Mouse (Mus musculus) Patski (cell line): Measurements from ENCODE around the gene Megf9. TPM values are rescaled to one million over a fixed set of nuclear protein-coding genes. Genes with fewer than 3 reads are reported as not detected.

ENCODE experiments used
- ATAC-seq: fragments of 100-300 bp; one replicate; pipeline ENCODE4 v1.8.0; 2021
- CTCF ChIA-PET: fragments of 350-600 bp; sonication (Branson Sonifier 250); formaldehyde crosslinking; loops from one replicate; lab custom pipeline; 2022; ENCODE audit warnings: inconsistent platforms; lab: Charles Lee
- POLR2A ChIA-PET: fragments of 350-600 bp; sonication (Branson Sonifier 250); formaldehyde crosslinking; loops from one replicate; lab custom pipeline; 2022; ENCODE audit warnings: antibody characterized with exemption, inconsistent platforms; lab: Charles Lee
- DNase-seq: peaks from one replicate; pipeline ENCODE4 v3.0.0-alpha.2; 2011; ENCODE audit warnings: low read depth, low spot score
- H3K27me3 ChIP-seq: fragments of 371-371 bp; one replicate; pipeline ENCODE4 v1.5.1; 2021
- CTCF ChIP-seq: fragments of 100-300 bp; IDR thresholded peaks from one replicate; pipeline ENCODE4 v1.5.1; 2021
- in situ Hi-C: fragments of 300-500 bp; cut with MboI; formaldehyde crosslinking; loops from 3 replicates; pipeline ENCODE4 v1.11.1; 2018; ENCODE audit warnings: low pct_unique_long_range_greater_than_20kb, mixed read lengths
- polyA plus RNA-seq: library from polyadenylated mRNA; unstranded; gene quantifications from one replicate; pipeline ENCODE4 v1.2.3, GENCODE M21; 2021

The Megf9 gene
- polyA plus RNA-seq, 1 experiment from 2014 or later, result 7.0 TPM

GRCm38 (mm10) chr4:70528622-70529021 lies 6.2 kb downstream of the Megf9 start:
- ATAC-seq (no peak), DNase-seq (no peak)
- no peaks in the 10 kb centered on the region for H3K27me3 ChIP-seq
- in situ Hi-C loops, result no loop called here
- ChIA-PET POLR2A (no interaction called here), CTCF (interaction anchor here (0.9 to 1.5 kb wide), 3 partner anchors 8 to 25 kb away, joined by 3 read pairs; no protein-coding TSS in a partner anchor)
- no peak for TF ChIP-seq CTCF

- DNase-seq (no peak), ATAC-seq (no peak)
- CTCF ChIA-PET, result no interaction called here
- no peaks in the 10 kb centered on the region for H3K27me3 ChIP-seq
- no peak for TF ChIP-seq CTCF
- POLR2A ChIA-PET, result interaction anchor here (1.1 kb wide), 1 partner anchor 14 kb away, joined by 3 read pairs; no protein-coding TSS in a partner anchor
- in situ Hi-C loops, result no loop called here
These were observed 11.4 kb downstream of the Megf9 start for GRCm38 (mm10) chr4:70523346-70523745.

- ChIA-PET CTCF (interaction anchor here (1.2 to 2.6 kb wide), 2 partner anchors 10 to 42 kb away, joined by 3 to 10 read pairs; no protein-coding TSS in a partner anchor), POLR2A (interaction anchor here (1.3 kb wide), 1 partner anchor 8 kb away, joined by 5 read pairs; no protein-coding TSS in a partner anchor)
- H3K27me3 ChIP-seq, result no peaks in the 10 kb centered on the region
- ATAC-seq (no peak), DNase-seq (no peak)
- no peak for TF ChIP-seq CTCF
- in situ Hi-C loops, result no loop called here
These were observed 13.1 kb downstream of the Megf9 start for GRCm38 (mm10) chr4:70521506-70522292.

GRCm38 (mm10) chr4:70517646-70518045 lies 17.1 kb downstream of the Megf9 start:
- ATAC-seq (no peak), DNase-seq (no peak)
- H3K27me3 ChIP-seq, result no peaks in the 10 kb centered on the region
- no peak for TF ChIP-seq CTCF
- in situ Hi-C loops, result no loop called here
- ChIA-PET POLR2A (interaction anchor here (0.6 kb wide), 1 partner anchor 47 kb away, joined by 3 read pairs; no protein-coding TSS in a partner anchor), CTCF (interaction anchor here (1.4 kb wide), 1 partner anchor 8 kb away, joined by 3 read pairs; no protein-coding TSS in a partner anchor)

GRCm38 (mm10) chr4:70516289-70516688 lies 18.5 kb downstream of the Megf9 start:
- in situ Hi-C loops, result no loop called here
- no peaks in the 10 kb centered on the region for H3K27me3 ChIP-seq
- POLR2A ChIA-PET, result no interaction called here
- no peak for ATAC-seq
- no peak for TF ChIP-seq CTCF
- CTCF ChIA-PET, result no interaction called here
- DNase-seq, result no peak

- no peak for TF ChIP-seq CTCF
- in situ Hi-C loops, result no loop called here
- ChIA-PET CTCF (interaction anchor here (1.3 kb wide), 1 partner anchor 18 kb away, joined by 3 read pairs; no protein-coding TSS in a partner anchor), POLR2A (no interaction called here)
- H3K27me3 ChIP-seq, result no peaks in the 10 kb centered on the region
- DNase-seq, result no peak
- ATAC-seq, result no peak
These were observed 19.3 kb downstream of the Megf9 start for GRCm38 (mm10) chr4:70515514-70515913.

GRCm38 (mm10) chr4:70509987-70510386 lies 24.8 kb downstream of the Megf9 start:
- ATAC-seq (no peak), DNase-seq (no peak)
- POLR2A ChIA-PET, result interaction anchor here (1.3 kb wide), 1 partner anchor 13 kb away, joined by 3 read pairs; no protein-coding TSS in a partner anchor
- CTCF ChIA-PET, result interaction anchor here (0.7 kb wide), 1 partner anchor 9 kb away, joined by 3 read pairs; no protein-coding TSS in a partner anchor
- H3K27me3 ChIP-seq, result no peaks in the 10 kb centered on the region
- TF ChIP-seq CTCF, result no peak
- in situ Hi-C loops, result no loop called here

GRCm38 (mm10) chr4:70509565-70509964 lies 25.2 kb downstream of the Megf9 start:
- CTCF ChIA-PET, result interaction anchor here (0.7 kb wide), 1 partner anchor 9 kb away, joined by 3 read pairs; no protein-coding TSS in a partner anchor
- ATAC-seq (no peak), DNase-seq (no peak)
- POLR2A ChIA-PET, result interaction anchor here (1.3 kb wide), 1 partner anchor 14 kb away, joined by 3 read pairs; no protein-coding TSS in a partner anchor
- TF ChIP-seq CTCF, result no peak
- H3K27me3 ChIP-seq, result no peaks in the 10 kb centered on the region
- in situ Hi-C loops, result no loop called here

GRCm38 (mm10) chr4:70508207-70508606 lies 26.6 kb downstream of the Megf9 start:
- no peaks in the 10 kb centered on the region for H3K27me3 ChIP-seq
- ChIA-PET POLR2A (no interaction called here), CTCF (no interaction called here)
- DNase-seq, result no peak
- no peak for TF ChIP-seq CTCF
- in situ Hi-C loops, result no loop called here
- ATAC-seq, result no peak

- ATAC-seq, result no peak
These were observed 28.8 kb downstream of the Megf9 start for GRCm38 (mm10) chr4:70505951-70506350.

GRCm38 (mm10) chr4:70503827-70504226 lies 31.0 kb downstream of the Megf9 start:
- CTCF ChIA-PET, result no interaction called here
- no peak for DNase-seq
- no peak for ATAC-seq
- no peaks in the 10 kb centered on the region for H3K27me3 ChIP-seq
- in situ Hi-C loops, result no loop called here
- TF ChIP-seq CTCF, result no peak
- POLR2A ChIA-PET, result no interaction called here

More at GRCm38 (mm10) chr4:70505951-70506350, 28.8 kb downstream of the Megf9 start:
- DNase-seq, result no peak
- TF ChIP-seq CTCF, result no peak
- ChIA-PET CTCF (no interaction called here), POLR2A (no interaction called here)
- in situ Hi-C loops, result no loop called here
- H3K27me3 ChIP-seq, result no peaks in the 10 kb centered on the region
